Mouse (Mus musculus) heart, embryonic 10.5 days (tissue): Measurements from ENCODE around the gene Ptbp3. TPM values are rescaled to one million over a fixed set of nuclear protein-coding genes. Genes with fewer than 3 reads are reported as not detected.

ENCODE experiments used
- DNase-seq: peaks from one replicate; pipeline ENCODE4 v3.0.0-alpha.2; 2017; ENCODE audit warnings: low spot score
- H3K27ac ChIP-seq: fragments of 300-500 bp; sonication (generic); 2 replicates; pipeline ENCODE4 v1.5.1; 2016; ENCODE audit warnings: mild to moderate bottlenecking
- H3K27me3 ChIP-seq: fragments of 300-500 bp; sonication (generic); 2 replicates; pipeline ENCODE4 v1.6.1; 2016; ENCODE audit warnings: mild to moderate bottlenecking; ENCODE audit not compliant: poor library complexity, insufficient read depth, severe bottlenecking
- H3K36me3 ChIP-seq: fragments of 300-500 bp; sonication (generic); 2 replicates; pipeline ENCODE4 v1.6.1; 2016; ENCODE audit warnings: mild to moderate bottlenecking, moderate library complexity
- H3K4me1 ChIP-seq: fragments of 300-500 bp; sonication (generic); 2 replicates; pipeline ENCODE4 v1.6.1; 2016; ENCODE audit warnings: mild to moderate bottlenecking
- H3K4me3 ChIP-seq: fragments of 300-500 bp; sonication (generic); 2 replicates; pipeline ENCODE4 v1.5.1; 2016; ENCODE audit warnings: mild to moderate bottlenecking, moderate library complexity
- H3K9me3 ChIP-seq: fragments of 300-500 bp; sonication (generic); 2 replicates; pipeline ENCODE4 v1.6.1; 2016; ENCODE audit warnings: mild to moderate bottlenecking, moderate library complexity
- WGBS: fragments of 180-500 bp; shearing (Covaris S2); methylation state at CpG from one replicate; pipeline ENCODE4 v1.1.7; 2016; 5-methylcytosine and 5-hydroxymethylcytosine counted together
- polyA plus RNA-seq: library from polyadenylated mRNA; unstranded; fragments of >200 nt; fragmentation: Nextera tagmentation; extraction: Ambion mirVana; gene quantifications from 2 replicates; pipeline ENCODE4 v1.2.1, GENCODE M21; 2016

The Ptbp3 gene
- polyA plus RNA-seq: 38.3 and 41.3 TPM in 2 replicates

DNA sequence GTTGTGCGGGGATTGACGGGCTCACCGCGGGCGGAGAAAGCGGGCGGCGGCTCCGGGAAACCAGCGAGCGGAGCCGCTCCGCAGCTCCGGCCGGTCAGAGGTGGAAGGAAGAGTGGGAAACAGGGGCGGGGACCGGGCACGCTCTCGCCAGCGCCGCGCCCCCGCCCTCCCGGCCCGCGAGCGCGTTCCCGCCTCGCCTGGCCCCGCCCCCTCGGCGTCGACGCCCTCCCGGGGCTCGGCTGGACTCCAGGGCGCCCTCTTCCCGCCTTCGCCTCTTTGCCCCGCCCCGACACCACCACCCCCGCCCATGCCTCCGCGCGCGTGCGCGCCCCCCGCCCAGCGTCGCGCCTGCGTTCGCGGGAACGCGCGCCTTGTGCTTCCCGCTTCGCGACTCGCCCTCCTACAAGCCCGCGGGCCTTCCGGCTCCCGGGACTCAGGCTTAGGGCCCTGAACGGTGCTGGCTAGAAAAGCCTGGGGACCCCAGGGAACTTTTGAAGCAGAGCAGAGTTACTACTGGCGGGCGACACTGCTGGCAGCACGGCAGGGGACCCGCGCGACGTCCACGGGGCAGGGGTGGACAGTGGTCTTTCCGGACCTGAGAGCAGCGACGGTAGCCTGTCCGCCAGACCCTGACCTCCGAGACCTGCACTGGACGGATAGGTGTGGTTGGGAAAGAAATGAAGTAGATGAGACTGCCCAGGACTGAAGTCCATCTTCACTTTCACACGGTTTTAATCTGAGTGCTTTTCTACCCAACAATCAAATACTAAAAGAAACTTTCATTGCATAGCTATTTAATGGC is at the start of gene Ptbp3:
Gene Ptbp3, minus strand, starts transcription at position 190 of the 802 bp plus-strand sequence.
- WGBS: under 1% methylated on average over 73 of the region's 83 CpGs
- DNase-seq: peak; percentile 97
- H3K4me3 ChIP-seq: peak within 1 kb of the TSS; percentile 86
- no peaks in the 10 kb centered on the region for H3K9me3 ChIP-seq
- no peaks in the 10 kb centered on the region for H3K27me3 ChIP-seq
- H3K4me1 ChIP-seq: peaks cover 8% of the 10 kb centered on the region; the same call in 1 of the 2 replicates
- H3K27ac ChIP-seq: peak within 1 kb of the TSS; percentile 96
- H3K36me3 ChIP-seq: no peaks in the 10 kb centered on the region

DNA sequence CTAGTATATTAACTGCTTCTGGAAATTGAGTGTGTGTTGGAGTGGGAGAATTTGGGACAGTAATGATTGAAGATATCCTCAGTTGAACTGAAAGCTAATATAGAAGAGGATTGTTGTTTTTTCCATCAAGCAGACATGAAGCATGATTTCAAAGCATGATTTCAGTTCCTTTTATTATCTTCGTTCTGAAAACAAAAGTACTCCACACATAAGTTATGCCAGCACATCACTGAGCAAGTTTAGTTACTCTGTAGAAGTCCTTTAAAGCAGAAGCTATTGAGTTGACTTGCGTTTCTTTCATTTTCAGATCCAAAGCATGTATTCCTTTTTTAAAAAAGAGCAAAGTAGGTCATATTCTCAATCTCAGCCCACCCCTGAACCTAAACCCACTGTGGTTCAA is 47.4 kb upstream of the Ptbp3 start:
- no peak overlapping the region for H3K4me3 ChIP-seq
- peaks cover 9% of the 10 kb centered on the region; the same call in 1 of the 2 replicates for H3K36me3 ChIP-seq
- no peaks in the 10 kb centered on the region for H3K9me3 ChIP-seq
- DNase-seq: no peak
- no peak overlapping the region for H3K27ac ChIP-seq
- WGBS: 82% methylated on average over 2 of the region's 2 CpGs
- no peaks in the 10 kb centered on the region for H3K4me1 ChIP-seq
- H3K27me3 ChIP-seq: no peaks in the 10 kb centered on the region

- no peaks in the 10 kb centered on the region for H3K27me3 ChIP-seq
- H3K4me3 ChIP-seq: no peak overlapping the region
- H3K27ac ChIP-seq: no peak overlapping the region
- peaks cover 9% of the 10 kb centered on the region; the same call in 1 of the 2 replicates for H3K36me3 ChIP-seq
- no peaks in the 10 kb centered on the region for H3K9me3 ChIP-seq
- no peaks in the 10 kb centered on the region for H3K4me1 ChIP-seq
- DNase-seq: peak; percentile 67
- WGBS: 67% methylated on average over 2 of the region's 2 CpGs
Measured at GRCm38 (mm10) chr4:59594614-59595013, 45.5 kb upstream of the Ptbp3 start.

DNA sequence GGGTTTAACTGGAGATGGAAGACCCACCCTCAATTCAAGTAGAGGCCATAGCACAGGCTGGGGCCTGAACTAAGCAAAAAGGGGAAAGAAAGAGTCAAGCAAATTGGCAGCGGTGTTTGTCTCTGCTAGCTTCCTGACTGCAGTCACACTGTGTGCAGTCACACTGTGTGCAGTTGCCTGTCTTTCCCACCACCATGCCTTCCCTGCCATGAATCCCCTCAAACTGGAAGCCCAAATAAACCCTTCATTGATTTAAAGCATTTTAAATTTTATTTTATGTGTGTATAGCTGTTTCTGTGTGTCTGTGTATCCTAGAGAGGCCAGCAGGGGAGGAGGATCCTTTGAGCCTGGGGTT is 38.7 kb upstream of the Ptbp3 start:
- DNase-seq: peak; percentile 55
- no peaks in the 10 kb centered on the region for H3K36me3 ChIP-seq
- no peak overlapping the region for H3K27ac ChIP-seq
- H3K27me3 ChIP-seq: no peaks in the 10 kb centered on the region
- H3K9me3 ChIP-seq: no peaks in the 10 kb centered on the region
- 100% methylated on average over 1 of the region's 1 CpGs for WGBS
- no peak overlapping the region for H3K4me3 ChIP-seq
- no peaks in the 10 kb centered on the region for H3K4me1 ChIP-seq

GRCm38 (mm10) chr4:59587215-59587871 is 38.2 kb upstream of the Ptbp3 start:
- no peaks in the 10 kb centered on the region for H3K9me3 ChIP-seq
- no peaks in the 10 kb centered on the region for H3K36me3 ChIP-seq
- peak; percentile 51 for DNase-seq
- H3K4me3 ChIP-seq: no peak overlapping the region
- H3K4me1 ChIP-seq: 0 out of 2 replicates have a peak, but pooled peaks cover under 1% of the 10 kb centered on the region
- 70% methylated on average over 2 of the region's 2 CpGs for WGBS
- H3K27ac ChIP-seq: no peak overlapping the region
- no peaks in the 10 kb centered on the region for H3K27me3 ChIP-seq

DNA sequence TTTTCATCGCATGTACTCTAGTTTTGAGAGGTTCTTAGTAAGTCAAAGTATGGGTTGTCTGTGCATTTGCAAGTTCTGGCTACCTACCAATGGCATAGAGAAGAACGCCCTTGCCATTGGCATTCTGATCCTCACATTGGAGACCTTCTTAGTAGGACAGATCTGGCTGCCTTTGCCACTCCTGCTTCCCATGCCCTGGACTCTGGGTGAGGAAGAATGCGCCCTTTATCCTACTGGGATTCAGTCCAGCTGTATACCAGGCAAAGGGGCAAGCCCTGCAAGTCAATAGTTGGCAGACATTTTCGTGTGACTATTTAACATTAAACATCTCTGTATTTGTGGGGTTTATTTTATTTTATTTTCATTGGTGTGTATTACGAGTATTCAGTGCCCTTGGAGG is 35.9 kb upstream of the Ptbp3 start:
- Histone ChIP-seq H3K4me1 (peaks cover 7% of the 10 kb centered on the region; the same call in 1 of the 2 replicates), H3K27me3 (no peaks in the 10 kb centered on the region), H3K9me3 (no peaks in the 10 kb centered on the region), H3K36me3 (no peaks in the 10 kb centered on the region), H3K27ac (no peak overlapping the region), H3K4me3 (no peak overlapping the region)
- DNase-seq: no peak
- 78% methylated on average over 5 of the region's 5 CpGs for WGBS

GRCm38 (mm10) chr4:59582186-59582585 is 33.0 kb upstream of the Ptbp3 start:
- Histone ChIP-seq H3K36me3 (no peaks in the 10 kb centered on the region), H3K27ac (peak overlapping the region; percentile 90; the same call in 1 of the 2 replicates), H3K4me3 (peak overlapping the region; percentile 69), H3K9me3 (no peaks in the 10 kb centered on the region), H3K27me3 (no peaks in the 10 kb centered on the region), H3K4me1 (peaks cover 11% of the 10 kb centered on the region)
- 31% methylated on average over 6 of the region's 6 CpGs for WGBS
- DNase-seq: peak; percentile 50

- Histone ChIP-seq H3K9me3 (no peaks in the 10 kb centered on the region), H3K27ac (peak within 1 kb of the TSS; percentile 90), H3K4me1 (peaks cover 11% of the 10 kb centered on the region), H3K36me3 (no peaks in the 10 kb centered on the region), H3K27me3 (no peaks in the 10 kb centered on the region), H3K4me3 (peak within 1 kb of the TSS; percentile 69)
- peak; percentile 100 for DNase-seq
- WGBS: under 1% methylated on average over 61 of the region's 61 CpGs
Measured at GRCm38 (mm10) chr4:59581314-59582185, 32.4 kb upstream of the Ptbp3 start, which contains the start of gene Hsdl2. Gene Hsdl2, plus strand, starts transcription at chr4:59581563.

GRCm38 (mm10) chr4:59580495-59581281 is 31.5 kb upstream of the Ptbp3 start:
- peak overlapping the region; percentile 69 for H3K4me3 ChIP-seq
- no peaks in the 10 kb centered on the region for H3K36me3 ChIP-seq
- WGBS: under 1% methylated on average over 23 of the region's 23 CpGs
- peaks cover 11% of the 10 kb centered on the region for H3K4me1 ChIP-seq
- no peaks in the 10 kb centered on the region for H3K9me3 ChIP-seq
- DNase-seq: peak; percentile 85
- H3K27me3 ChIP-seq: no peaks in the 10 kb centered on the region
- H3K27ac ChIP-seq: peak overlapping the region; percentile 90

DNA sequence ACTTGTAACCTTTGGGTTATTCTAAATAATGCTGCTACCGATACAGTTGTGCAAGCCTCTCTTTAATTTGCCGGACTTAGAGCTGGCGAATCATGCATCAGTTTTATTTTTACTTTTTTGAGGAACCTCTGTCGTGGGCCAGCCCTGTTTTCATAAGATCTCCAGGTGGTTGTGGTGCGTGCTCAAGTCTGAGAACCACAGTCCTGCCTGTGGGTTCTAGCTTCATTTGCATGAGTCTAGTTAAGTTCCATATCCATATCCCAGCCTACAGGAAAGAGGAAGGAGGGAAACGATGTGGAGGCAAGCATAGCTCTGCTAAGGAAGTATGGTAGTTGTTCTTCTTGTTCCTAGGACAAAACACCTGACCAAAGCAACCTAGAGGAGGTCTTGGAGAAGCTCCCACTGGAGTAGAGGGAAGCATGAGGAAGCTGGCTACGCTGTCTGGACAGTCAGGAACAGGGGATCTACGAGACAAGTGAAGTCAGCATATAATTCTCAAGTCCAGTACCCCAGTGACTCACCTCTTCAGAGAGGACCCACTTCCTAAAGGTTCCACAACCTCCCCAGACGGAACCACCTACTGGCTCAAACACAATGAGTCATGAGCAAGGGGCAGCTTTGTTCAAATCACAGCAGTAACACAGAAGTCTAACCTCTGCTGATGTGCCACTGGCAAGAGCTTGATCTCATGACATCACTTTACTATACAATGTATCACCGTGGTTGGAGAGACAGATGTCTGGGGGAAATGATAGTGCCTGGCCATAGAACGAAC is 26.2 kb upstream of the Ptbp3 start:
- DNase-seq: peak; percentile 25
- WGBS: 78% methylated on average over 11 of the region's 11 CpGs
- no peaks in the 10 kb centered on the region for H3K36me3 ChIP-seq
- no peaks in the 10 kb centered on the region for H3K27me3 ChIP-seq
- H3K4me3 ChIP-seq: no peak overlapping the region
- no peaks in the 10 kb centered on the region for H3K9me3 ChIP-seq
- peaks cover 6% of the 10 kb centered on the region for H3K4me1 ChIP-seq
- H3K27ac ChIP-seq: no peak overlapping the region

DNA sequence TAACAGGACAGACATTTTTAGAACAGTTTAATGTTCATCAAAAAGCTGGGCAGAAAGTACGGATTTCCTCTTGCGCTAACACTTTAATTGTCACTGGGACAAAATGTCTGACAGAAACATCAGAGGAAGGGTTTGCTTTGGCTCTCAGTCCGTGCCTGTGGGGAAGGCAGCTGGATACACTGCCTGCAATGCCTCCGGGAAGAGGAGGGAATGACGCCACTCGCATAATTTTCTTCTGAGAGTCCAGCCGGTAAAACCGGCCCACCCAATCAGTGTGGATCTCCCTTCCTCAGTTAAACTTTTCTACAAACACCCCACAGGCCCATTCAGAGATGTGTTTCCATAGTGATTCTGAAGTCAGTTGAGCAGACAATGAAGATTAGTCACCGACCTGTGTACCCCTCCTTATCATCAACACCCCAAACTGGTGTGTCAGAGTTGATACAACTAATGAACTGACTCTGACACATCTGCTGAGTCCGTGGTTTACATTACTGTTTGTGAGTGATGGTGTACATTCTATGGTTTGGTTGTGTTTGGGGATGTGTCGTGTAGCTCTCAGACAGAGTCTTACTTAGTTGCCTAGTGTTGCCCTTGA is 23.5 kb upstream of the Ptbp3 start:
- H3K27me3 ChIP-seq: no peaks in the 10 kb centered on the region

More for the DNA sequence above, 23.5 kb upstream of the Ptbp3 start:
- 78% methylated on average over 11 of the region's 11 CpGs for WGBS
- Histone ChIP-seq H3K36me3 (no peaks in the 10 kb centered on the region), H3K4me3 (no peak overlapping the region), H3K27ac (no peak overlapping the region), H3K9me3 (no peaks in the 10 kb centered on the region), H3K4me1 (no peaks in the 10 kb centered on the region)
- no peak for DNase-seq
